Mouse (Mus musculus) heart, adult 2 months (tissue): ENCODE measurements at regions not wholly inside any gene's neighbourhood (a gene's known extent, or its start where the extent isn't known, plus 50 kb on each side); places are given as distances from the start of the nearest gene placed in this dataset.

ENCODE experiments used
- DNase-seq, 2 experiments: peaks; one replicate each; pipeline ENCODE4 v3.0.0; 2021
- H3K27ac ChIP-seq: fragments of 200-600 bp; 2 replicates; pipeline ENCODE4 v1.8.1; 2022
- H3K27me3 ChIP-seq: fragments of 200-500 bp; 2 replicates; pipeline ENCODE4 v1.6.1; 2012; ENCODE audit warnings: mild to moderate bottlenecking, low read length, inconsistent platforms, mixed read lengths; ENCODE audit not compliant: control insufficient read depth, insufficient read depth
- H3K36me3 ChIP-seq: fragments of 200-500 bp; 2 replicates; pipeline ENCODE4 v1.6.1; 2012; ENCODE audit warnings: low read length, inconsistent platforms; ENCODE audit not compliant: control insufficient read depth, insufficient read depth
- H3K4me1 ChIP-seq: fragments of 200-500 bp; 2 replicates; pipeline ENCODE4 v1.6.1; 2011; ENCODE audit warnings: low read length; ENCODE audit not compliant: control insufficient read depth, insufficient read depth
- H3K4me3 ChIP-seq: fragments of 200-600 bp; 2 replicates; pipeline ENCODE4 v1.8.1; 2022
- H3K79me2 ChIP-seq: fragments of 200-500 bp; replicated peaks from 2 replicates; pipeline ENCODE4 v1.6.1; 2012; ENCODE audit warnings: mild to moderate bottlenecking, inconsistent platforms, low read length, moderate library complexity, mixed read lengths; ENCODE audit not compliant: control insufficient read depth, insufficient read depth
- H3K9ac ChIP-seq: fragments of 200-500 bp; 2 replicates; pipeline ENCODE4 v1.6.1; 2012; ENCODE audit warnings: low read depth, mild to moderate bottlenecking, control low read depth, inconsistent platforms, low read length, mixed read lengths
- CTCF ChIP-seq: fragments of 200-600 bp; IDR thresholded peaks from 2 replicates; pipeline ENCODE4 v1.8.1; 2022; ENCODE audit warnings: antibody characterized with exemption, mild to moderate bottlenecking, moderate library complexity
- EP300 ChIP-seq: fragments of 200-500 bp; IDR thresholded peaks from 2 replicates; pipeline ENCODE4 v1.6.1; 2011; ENCODE audit warnings: low read depth, low read length, control low read depth; ENCODE audit not compliant: insufficient read depth
- POLR2A ChIP-seq: fragments of 200-500 bp; IDR thresholded peaks from 2 replicates; pipeline ENCODE4 v1.6.1; 2011; ENCODE audit warnings: mild to moderate bottlenecking, low read depth, low read length, control low read depth; ENCODE audit not compliant: insufficient read depth
- WGBS: fragments of 180-500 bp; shearing (Covaris S2); methylation state at CpG from one replicate; pipeline ENCODE4 v1.1.7; 2018; 5-methylcytosine and 5-hydroxymethylcytosine counted together
- intact Hi-C: fragments of 180-260 bp; cut with DNase I; formaldehyde crosslinking; loops from one replicate; pipeline ENCODE4 v1.15.1; 2025

GRCm38 (mm10) chr4:83166867-83167814, 115.0 kb upstream of the Frem1 start:
- no peaks in the 10 kb centered on the region for H3K27me3 ChIP-seq
- DNase-seq, result no peak
- WGBS, result 72% methylated on average over 12 of the region's 12 CpGs
- no peak overlapping the region for H3K27ac ChIP-seq
- H3K4me1 ChIP-seq, result no peaks in the 10 kb centered on the region
- TF ChIP-seq POLR2A, result no peak
- no peak for TF ChIP-seq EP300
- no peak for TF ChIP-seq CTCF
- H3K4me3 ChIP-seq, result no peak overlapping the region
- intact Hi-C loops, result no loop called here
- no peak overlapping the region for H3K9ac ChIP-seq
- no peaks in the 10 kb centered on the region for H3K36me3 ChIP-seq
- no peaks in the 10 kb centered on the region for H3K79me2 ChIP-seq

- no peaks in the 10 kb centered on the region for H3K79me2 ChIP-seq
- 92% methylated on average over 3 of the region's 3 CpGs for WGBS
- no peak overlapping the region for H3K9ac ChIP-seq
- DNase-seq, result no peak
- no peaks in the 10 kb centered on the region for H3K27me3 ChIP-seq
- no peak overlapping the region for H3K27ac ChIP-seq
- intact Hi-C loops, result no loop called here
- H3K36me3 ChIP-seq, result no peaks in the 10 kb centered on the region
- TF ChIP-seq POLR2A (no peak), EP300 (no peak), CTCF (no peak)
- no peak overlapping the region for H3K4me3 ChIP-seq
- no peaks in the 10 kb centered on the region for H3K4me1 ChIP-seq
These were observed 94.6 kb upstream of the Frem1 start for GRCm38 (mm10) chr4:83146740-83147139.

- Histone ChIP-seq H3K36me3 (no peaks in the 10 kb centered on the region), H3K4me3 (no peak overlapping the region), H3K27ac (no peak overlapping the region), H3K4me1 (no peaks in the 10 kb centered on the region), H3K79me2 (no peaks in the 10 kb centered on the region), H3K27me3 (no peaks in the 10 kb centered on the region), H3K9ac (no peak overlapping the region)
- TF ChIP-seq EP300 (no peak), CTCF (no peak), POLR2A (no peak)
- DNase-seq, result no peak
- WGBS, result 17% methylated on average over 8 of the region's 8 CpGs
- intact Hi-C loops, result no loop called here
These were observed 93.6 kb upstream of the Frem1 start for GRCm38 (mm10) chr4:83145738-83146217.

GRCm38 (mm10) chr4:83144781-83145517, 92.8 kb upstream of the Frem1 start:
- no peak overlapping the region for H3K27ac ChIP-seq
- no peaks in the 10 kb centered on the region for H3K36me3 ChIP-seq
- WGBS, result 57% methylated on average over 11 of the region's 11 CpGs

GRCm38 (mm10) chr4:83141736-83142135, 89.6 kb upstream of the Frem1 start:
- DNase-seq, result no peak
- Histone ChIP-seq H3K9ac (no peak overlapping the region), H3K4me3 (no peak overlapping the region), H3K36me3 (no peaks in the 10 kb centered on the region), H3K4me1 (no peaks in the 10 kb centered on the region), H3K27ac (no peak overlapping the region), H3K79me2 (no peaks in the 10 kb centered on the region), H3K27me3 (no peaks in the 10 kb centered on the region)
- intact Hi-C loops, result no loop called here
- 25% methylated on average over 5 of the region's 5 CpGs for WGBS
- no peak for TF ChIP-seq POLR2A
- no peak for TF ChIP-seq EP300
- TF ChIP-seq CTCF, result no peak

More at GRCm38 (mm10) chr4:83144781-83145517, 92.8 kb upstream of the Frem1 start:
- H3K4me1 ChIP-seq, result no peaks in the 10 kb centered on the region
- no peak overlapping the region for H3K9ac ChIP-seq
- no peaks in the 10 kb centered on the region for H3K79me2 ChIP-seq
- no peaks in the 10 kb centered on the region for H3K27me3 ChIP-seq
- TF ChIP-seq POLR2A (no peak), EP300 (no peak), CTCF (no peak)
- DNase-seq, result no peak
- intact Hi-C loops, result no loop called here
- H3K4me3 ChIP-seq, result no peak overlapping the region
